Mouse (Mus musculus): Measurements from ENCODE around the gene Cbln4.

The Cbln4 gene

GRCm38 (mm10) chr2:172043235-172043610, at the start of gene Cbln4:
TSS of gene Cbln4 (minus strand) at chr2:172043466.
- no peak for DNase-seq (ENCODE audit: extremely low read depth, insufficient read length, low spot score)

- DNase-seq (ENCODE audit: extremely low read depth, insufficient read length, low spot score) = no peak
These were observed 35.3 kb upstream of the Cbln4 start for GRCm38 (mm10) chr2:172078596-172078995.

- DNase-seq (ENCODE audit: extremely low read depth, insufficient read length, low spot score) = no peak
These were observed 33.0 kb upstream of the Cbln4 start for GRCm38 (mm10) chr2:172076295-172076694.

- DNase-seq (ENCODE audit: extremely low read depth, insufficient read length, low spot score) = no peak
These were observed 19.6 kb upstream of the Cbln4 start for GRCm38 (mm10) chr2:172062876-172063275.

GRCm38 (mm10) chr2:172059747-172060146, 16.5 kb upstream of the Cbln4 start:
- no peak for DNase-seq (ENCODE audit: extremely low read depth, insufficient read length, low spot score)

- DNase-seq (ENCODE audit: extremely low read depth, insufficient read length, low spot score) = no peak
These were observed 15.8 kb upstream of the Cbln4 start for GRCm38 (mm10) chr2:172058936-172059665.

- DNase-seq (ENCODE audit: extremely low read depth, insufficient read length, low spot score) = no peak
These were observed 2.7 kb upstream of the Cbln4 start for GRCm38 (mm10) chr2:172046002-172046401.

GRCm38 (mm10) chr2:172042607-172043234, 545 bp downstream of the Cbln4 start:
- DNase-seq (ENCODE audit: extremely low read depth, insufficient read length, low spot score) = no peak

GRCm38 (mm10) chr2:172042125-172042524, 1.1 kb downstream of the Cbln4 start:
- DNase-seq (ENCODE audit: extremely low read depth, insufficient read length, low spot score) = peak; percentile 7

- no peak for DNase-seq (ENCODE audit: extremely low read depth, insufficient read length, low spot score)
These were observed 2.4 kb downstream of the Cbln4 start for GRCm38 (mm10) chr2:172040859-172041258.

GRCm38 (mm10) chr2:172039601-172040000, 3.7 kb downstream of the Cbln4 start:
- DNase-seq (ENCODE audit: extremely low read depth, insufficient read length, low spot score) = no peak

- DNase-seq (ENCODE audit: extremely low read depth, insufficient read length, low spot score) = no peak
These were observed 9.0 kb downstream of the Cbln4 start for GRCm38 (mm10) chr2:172034281-172034680.

GRCm38 (mm10) chr2:172025459-172026130, 17.7 kb downstream of the Cbln4 start:
- DNase-seq (ENCODE audit: extremely low read depth, insufficient read length, low spot score) = no peak

GRCm38 (mm10) chr2:172006726-172007125, 36.5 kb downstream of the Cbln4 start:
- DNase-seq (ENCODE audit: extremely low read depth, insufficient read length, low spot score) = no peak

GRCm38 (mm10) chr2:172005970-172006369, 37.3 kb downstream of the Cbln4 start:
- no peak for DNase-seq (ENCODE audit: extremely low read depth, insufficient read length, low spot score)

GRCm38 (mm10) chr2:172004029-172004984, 39.0 kb downstream of the Cbln4 start:
- DNase-seq (ENCODE audit: extremely low read depth, insufficient read length, low spot score) = no peak

GRCm38 (mm10) chr2:171996979-171997686, 46.1 kb downstream of the Cbln4 start:
- DNase-seq (ENCODE audit: extremely low read depth, insufficient read length, low spot score) = no peak

- no peak for DNase-seq (ENCODE audit: extremely low read depth, insufficient read length, low spot score)
These were observed 48.4 kb downstream of the Cbln4 start for GRCm38 (mm10) chr2:171994861-171995260.

- DNase-seq (ENCODE audit: extremely low read depth, insufficient read length, low spot score) = no peak
These were observed 49.0 kb downstream of the Cbln4 start for GRCm38 (mm10) chr2:171994240-171994639.

- no peak for DNase-seq (ENCODE audit: extremely low read depth, insufficient read length, low spot score)
These were observed 56.6 kb downstream of the Cbln4 start for GRCm38 (mm10) chr2:171986686-171987085.

All from 3134 (cell line).